Mouse (Mus musculus): ENCODE data around the gene Grin2c. TPM values are rescaled to one million over a fixed set of nuclear protein-coding genes. Genes with fewer than 3 reads are reported as not detected.

Grin2c gene
- polyA plus RNA-seq, 1 experiment from 2014 or later = 0.33 TPM

GRCm38 (mm10) chr11:115286201-115286993, 19.4 kb upstream of the Grin2c start:
- DNase-seq (ENCODE audit: low spot score) (no peak), ATAC-seq (ENCODE audit: low FRiP score) (no peak)
- Histone ChIP-seq H3K9ac (no peak overlapping the region), H3K27me3 (ENCODE audit: control insufficient read depth, insufficient read depth, low read length) (no peaks in the 10 kb centered on the region), H3K36me3 (replicated peaks; ENCODE audit: control insufficient read depth, insufficient read depth) (no peaks in the 10 kb centered on the region), H3K4me2 (replicated peaks) (no peak overlapping the region), H3K4me3 (replicated peaks; ENCODE audit: low read length) (no peak overlapping the region), H3K27ac (peak overlapping the region; percentile 26; the same call in 1 of the 2 replicates), H3K9me3 (ENCODE audit: control insufficient read depth, low read length) (no peaks in the 10 kb centered on the region), H3K4me1 (replicated peaks; ENCODE audit: control insufficient read depth, insufficient read depth, low read length) (0 out of 2 replicates have a peak, but pooled peaks cover 5% of the 10 kb centered on the region)
- WGBS = 68% methylated on average over 19 of the region's 19 CpGs

GRCm38 (mm10) chr11:115285282-115285681, 18.2 kb upstream of the Grin2c start:
- DNase-seq (ENCODE audit: low spot score) (no peak), ATAC-seq (ENCODE audit: low FRiP score) (no peak)
- Histone ChIP-seq H3K4me2 (replicated peaks) (no peak overlapping the region), H3K36me3 (replicated peaks; ENCODE audit: control insufficient read depth, insufficient read depth) (no peaks in the 10 kb centered on the region), H3K4me3 (replicated peaks; ENCODE audit: low read length) (no peak overlapping the region), H3K9me3 (ENCODE audit: control insufficient read depth, low read length) (no peaks in the 10 kb centered on the region), H3K27me3 (ENCODE audit: control insufficient read depth, insufficient read depth, low read length) (no peaks in the 10 kb centered on the region), H3K4me1 (replicated peaks; ENCODE audit: control insufficient read depth, insufficient read depth, low read length) (0 out of 2 replicates have a peak, but pooled peaks cover 5% of the 10 kb centered on the region), H3K9ac (no peak overlapping the region), H3K27ac (no peak overlapping the region)
- WGBS = 87% methylated on average over 4 of the region's 4 CpGs

GRCm38 (mm10) chr11:115283891-115284620, 17.0 kb upstream of the Grin2c start:
- Histone ChIP-seq H3K36me3 (replicated peaks; ENCODE audit: control insufficient read depth, insufficient read depth) (no peaks in the 10 kb centered on the region), H3K9ac (no peak overlapping the region), H3K4me1 (replicated peaks; ENCODE audit: control insufficient read depth, insufficient read depth, low read length) (0 out of 2 replicates have a peak, but pooled peaks cover 5% of the 10 kb centered on the region), H3K4me3 (replicated peaks; ENCODE audit: low read length) (no peak overlapping the region), H3K27me3 (ENCODE audit: control insufficient read depth, insufficient read depth, low read length) (no peaks in the 10 kb centered on the region), H3K4me2 (replicated peaks) (no peak overlapping the region), H3K27ac (no peak overlapping the region), H3K9me3 (ENCODE audit: control insufficient read depth, low read length) (no peaks in the 10 kb centered on the region)
- DNase-seq (ENCODE audit: low spot score) = no peak
- ATAC-seq (ENCODE audit: low FRiP score) = 0 out of 2 replicates have a peak, but pooled peaks have one; percentile 15
- WGBS = 87% methylated on average over 12 of the region's 12 CpGs

- no peak overlapping the region for H3K4me2 ChIP-seq (replicated peaks)
- H3K4me3 ChIP-seq (replicated peaks; ENCODE audit: low read length) = no peak overlapping the region
- no peak overlapping the region for H3K9ac ChIP-seq
- WGBS = 76% methylated on average over 9 of the region's 9 CpGs
- H3K36me3 ChIP-seq (replicated peaks; ENCODE audit: control insufficient read depth, insufficient read depth) = no peaks in the 10 kb centered on the region
- H3K27me3 ChIP-seq (ENCODE audit: control insufficient read depth, insufficient read depth, low read length) = no peaks in the 10 kb centered on the region
- no peaks in the 10 kb centered on the region for H3K9me3 ChIP-seq (ENCODE audit: control insufficient read depth, low read length)
- DNase-seq (ENCODE audit: low spot score) (no peak), ATAC-seq (ENCODE audit: low FRiP score) (no peak)
- 0 out of 2 replicates have a peak, but pooled peaks cover 5% of the 10 kb centered on the region for H3K4me1 ChIP-seq (replicated peaks; ENCODE audit: control insufficient read depth, insufficient read depth, low read length)
- no peak overlapping the region for H3K27ac ChIP-seq
Measured at GRCm38 (mm10) chr11:115283486-115283765, 16.4 kb upstream of the Grin2c start.

GRCm38 (mm10) chr11:115282723-115283485, 15.9 kb upstream of the Grin2c start:
- ATAC-seq (ENCODE audit: low FRiP score) (no peak), DNase-seq (ENCODE audit: low spot score) (no peak)
- H3K9me3 ChIP-seq (ENCODE audit: control insufficient read depth, low read length) = no peaks in the 10 kb centered on the region
- H3K4me3 ChIP-seq (replicated peaks; ENCODE audit: low read length) = no peak overlapping the region
- 78% methylated on average over 8 of the region's 8 CpGs for WGBS
- H3K27ac ChIP-seq = no peak overlapping the region
- H3K9ac ChIP-seq = no peak overlapping the region
- H3K4me2 ChIP-seq (replicated peaks) = no peak overlapping the region
- H3K4me1 ChIP-seq (replicated peaks; ENCODE audit: control insufficient read depth, insufficient read depth, low read length) = 0 out of 2 replicates have a peak, but pooled peaks cover 5% of the 10 kb centered on the region
- no peaks in the 10 kb centered on the region for H3K36me3 ChIP-seq (replicated peaks; ENCODE audit: control insufficient read depth, insufficient read depth)
- no peaks in the 10 kb centered on the region for H3K27me3 ChIP-seq (ENCODE audit: control insufficient read depth, insufficient read depth, low read length)

- Histone ChIP-seq H3K4me2 (replicated peaks) (no peak overlapping the region), H3K9me3 (ENCODE audit: control insufficient read depth, low read length) (no peaks in the 10 kb centered on the region), H3K4me1 (replicated peaks; ENCODE audit: control insufficient read depth, insufficient read depth, low read length) (peaks cover 9% of the 10 kb centered on the region; the same call in 1 of the 2 replicates), H3K4me3 (replicated peaks; ENCODE audit: low read length) (no peak overlapping the region), H3K9ac (no peak overlapping the region), H3K27ac (0 out of 2 replicates have a peak overlapping the region, but pooled peaks have one; percentile 9), H3K27me3 (ENCODE audit: control insufficient read depth, insufficient read depth, low read length) (no peaks in the 10 kb centered on the region), H3K36me3 (replicated peaks; ENCODE audit: control insufficient read depth, insufficient read depth) (no peaks in the 10 kb centered on the region)
- ATAC-seq (ENCODE audit: low FRiP score) = no peak
- 76% methylated on average over 8 of the region's 8 CpGs for WGBS
- no peak for DNase-seq (ENCODE audit: low spot score)
Measured at GRCm38 (mm10) chr11:115282295-115282694, 15.3 kb upstream of the Grin2c start.

- no peak for DNase-seq (ENCODE audit: low spot score)
- Histone ChIP-seq H3K4me2 (replicated peaks) (no peak overlapping the region), H3K9ac (no peak overlapping the region), H3K4me3 (replicated peaks; ENCODE audit: low read length) (no peak overlapping the region), H3K36me3 (replicated peaks; ENCODE audit: control insufficient read depth, insufficient read depth) (no peaks in the 10 kb centered on the region), H3K27ac (no peak overlapping the region), H3K27me3 (ENCODE audit: control insufficient read depth, insufficient read depth, low read length) (no peaks in the 10 kb centered on the region), H3K4me1 (replicated peaks; ENCODE audit: control insufficient read depth, insufficient read depth, low read length) (peaks cover 18% of the 10 kb centered on the region), H3K9me3 (ENCODE audit: control insufficient read depth, low read length) (no peaks in the 10 kb centered on the region)
- no peak for ATAC-seq (ENCODE audit: low FRiP score)
- WGBS = 74% methylated on average over 1 of the region's 1 CpGs
Measured at GRCm38 (mm10) chr11:115279726-115280125, 12.7 kb upstream of the Grin2c start.

GRCm38 (mm10) chr11:115278176-115278575, 11.1 kb upstream of the Grin2c start:
- peaks cover 18% of the 10 kb centered on the region for H3K4me1 ChIP-seq (replicated peaks; ENCODE audit: control insufficient read depth, insufficient read depth, low read length)
- H3K4me3 ChIP-seq (replicated peaks; ENCODE audit: low read length) = no peak overlapping the region
- DNase-seq (ENCODE audit: low spot score) (no peak), ATAC-seq (ENCODE audit: low FRiP score) (no peak)
- 83% methylated on average over 6 of the region's 6 CpGs for WGBS
- H3K4me2 ChIP-seq (replicated peaks) = 0 out of 2 replicates have a peak overlapping the region, but pooled peaks have one; percentile 74
- H3K36me3 ChIP-seq (replicated peaks; ENCODE audit: control insufficient read depth, insufficient read depth) = no peaks in the 10 kb centered on the region
- H3K27me3 ChIP-seq (ENCODE audit: control insufficient read depth, insufficient read depth, low read length) = no peaks in the 10 kb centered on the region
- H3K9ac ChIP-seq = no peak overlapping the region
- H3K27ac ChIP-seq = no peak overlapping the region
- H3K9me3 ChIP-seq (ENCODE audit: control insufficient read depth, low read length) = no peaks in the 10 kb centered on the region

GRCm38 (mm10) chr11:115277604-115277975, 10.5 kb upstream of the Grin2c start:
- DNase-seq (ENCODE audit: low spot score) (no peak), ATAC-seq (ENCODE audit: low FRiP score) (no peak)
- Histone ChIP-seq H3K36me3 (replicated peaks; ENCODE audit: control insufficient read depth, insufficient read depth) (0 out of 2 replicates have a peak, but pooled peaks cover 2% of the 10 kb centered on the region), H3K27ac (peak overlapping the region; percentile 76), H3K4me3 (replicated peaks; ENCODE audit: low read length) (peak overlapping the region; percentile 54), H3K27me3 (ENCODE audit: control insufficient read depth, insufficient read depth, low read length) (no peaks in the 10 kb centered on the region), H3K4me2 (replicated peaks) (peak overlapping the region; percentile 74), H3K9ac (peak overlapping the region; percentile 63), H3K4me1 (replicated peaks; ENCODE audit: control insufficient read depth, insufficient read depth, low read length) (peaks cover 18% of the 10 kb centered on the region), H3K9me3 (ENCODE audit: control insufficient read depth, low read length) (no peaks in the 10 kb centered on the region)
- 19% methylated on average over 7 of the region's 7 CpGs for WGBS
